Mouse (Mus musculus) CD4-positive naive resting alpha-beta T cell, adult 76 days (primary cell): Measurements from ENCODE around the gene Dynlt1a. TPM values are rescaled to one million over a fixed set of nuclear protein-coding genes. Genes with fewer than 3 reads are reported as not detected.

Experiments
- total RNA-seq: library from RNA; stranded (reverse); gene quantifications from one replicate; pipeline ENCODE4 v1.2.4, GENCODE M21; 2023

Gene Dynlt1a
- total RNA-seq, result 3.1 TPM

GRCm38 (mm10) chr17:6317339-6317985 lies at the start of gene Dynlt1a:
Gene Dynlt1a, minus strand, starts transcription at chr17:6317500.

GRCm38 (mm10) chr17:6256400-6257069 lies 60.8 kb downstream of the Dynlt1a start, which contains the start of gene Tmem181a:
Gene Tmem181a, plus strand, starts transcription at chr17:6256860.

Other genes starting within 250 kb of the Dynlt1a start
- gene Serac1, start 237.8 kb downstream of the Dynlt1a start, total RNA-seq, result 5.4 TPM
- 39.3 TPM for gene Gtf2h5, start 237.7 kb downstream of the Dynlt1a start, total RNA-seq
- gene Tulp4, start 211.1 kb downstream of the Dynlt1a start, total RNA-seq, result 106 TPM
- gene Tmem181a, start 60.6 kb downstream of the Dynlt1a start, total RNA-seq, result 6.4 TPM
- gene Dynlt1b, start 112.6 kb upstream of the Dynlt1a start, total RNA-seq, result 42.1 TPM